Comparison of ENCODE assay signal across 8 mouse cellular contexts in the genomic region with DNA sequence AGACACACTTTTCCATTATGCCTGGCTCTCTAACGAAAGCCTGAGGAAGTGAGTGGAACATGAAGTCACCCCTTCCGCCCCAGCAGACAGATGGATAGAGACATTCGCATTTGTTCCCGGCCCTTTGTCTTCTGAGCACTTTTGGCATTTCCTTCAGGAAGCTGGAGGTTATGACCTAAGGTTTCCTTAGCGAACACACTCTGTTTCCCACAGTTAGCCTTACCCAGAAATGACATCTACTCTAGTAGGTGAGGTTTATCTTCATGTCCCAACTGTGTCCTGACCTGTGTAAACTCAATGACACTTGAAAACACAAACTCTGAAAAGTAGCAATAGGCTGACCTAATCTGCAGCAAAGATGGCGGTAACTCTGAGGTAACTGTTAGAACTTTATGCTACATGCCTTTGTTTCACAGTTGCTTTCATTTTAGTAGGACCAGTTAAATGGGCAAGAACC. TPM values are rescaled to one million over a fixed set of nuclear protein-coding genes. Genes with fewer than 3 reads are reported as not detected.
DNase-seq lines count a peak whose midpoint lies in the region; ATAC-seq lines count a peak whose summit lies in the region.

No protein-coding gene starts in this region.

- no peaks in the 10 kb centered on the region for H3K36me3 ChIP-seq in intestine, embryonic 16.5 days (ENCODE audit: control insufficient read depth, insufficient read depth, low read length)
- H3K36me3 ChIP-seq in intestine, embryonic 15.5 days: no peaks in the 10 kb centered on the region
- H3K36me3 ChIP-seq in kidney, embryonic 14.5 days (ENCODE audit: control insufficient read depth, insufficient read depth, low read length): no peaks in the 10 kb centered on the region
- no peaks in the 10 kb centered on the region for H3K36me3 ChIP-seq in forebrain, embryonic 16.5 days (ENCODE audit: control insufficient read depth, insufficient read depth)

- H3K27ac ChIP-seq in intestine, embryonic 16.5 days (ENCODE audit: low read length): no peak overlapping the region
- no peak overlapping the region for H3K27ac ChIP-seq in intestine, embryonic 15.5 days
- H3K27ac ChIP-seq in kidney, embryonic 14.5 days (ENCODE audit: low read depth, low read length): no peak overlapping the region; the same call in 1 of the 2 replicates
- no peak overlapping the region for H3K27ac ChIP-seq in forebrain, embryonic 16.5 days (ENCODE audit: low read length)

- peak; percentile 50 for ATAC-seq in intestine, embryonic 16.5 days
- ATAC-seq in intestine, embryonic 15.5 days: no peak
- ATAC-seq in kidney, embryonic 14.5 days (ENCODE audit: low FRiP score, low TSS enrichment): 0 out of 2 replicates have a peak, but pooled peaks have one; percentile 18
- no peak for ATAC-seq in forebrain, embryonic 16.5 days

- H3K27me3 ChIP-seq in intestine, embryonic 16.5 days (replicated peaks; ENCODE audit: control insufficient read depth, insufficient read depth, low read length): no peaks in the 10 kb centered on the region
- H3K27me3 ChIP-seq in intestine, embryonic 15.5 days (replicated peaks): no peaks in the 10 kb centered on the region
- H3K27me3 ChIP-seq in kidney, embryonic 14.5 days (ENCODE audit: control insufficient read depth, insufficient read depth, low read length): peaks cover 7% of the 10 kb centered on the region; the same call in 1 of the 2 replicates
- no peaks in the 10 kb centered on the region for H3K27me3 ChIP-seq in forebrain, embryonic 16.5 days (replicated peaks; ENCODE audit: control insufficient read depth, insufficient read depth, low read length)

- DNase-seq in heart, adult 9 months (ENCODE audit: low spot score in 2 of 2): peak; percentile 82 to 88
- DNase-seq in lung, postnatal 10 days: peak; percentile 73
- no peak for DNase-seq in layer of hippocampus, adult 8-10 months (ENCODE audit: low spot score in 2 of 2)
- no peak for DNase-seq in thymus, adult 18-20 months

- no peak overlapping the region for H3K4me2 ChIP-seq in intestine, embryonic 16.5 days (ENCODE audit: low read depth, low read length)
- H3K4me2 ChIP-seq in intestine, embryonic 15.5 days (replicated peaks): no peak overlapping the region
- no peak overlapping the region for H3K4me2 ChIP-seq in kidney, embryonic 14.5 days (replicated peaks; ENCODE audit: low read depth, low read length)
- H3K4me2 ChIP-seq in forebrain, embryonic 16.5 days (ENCODE audit: low read length): no peak overlapping the region

- 0 out of 2 replicates have a peak, but pooled peaks cover 9% of the 10 kb centered on the region for H3K4me1 ChIP-seq in intestine, embryonic 16.5 days (ENCODE audit: control insufficient read depth, insufficient read depth, low read length)
- H3K4me1 ChIP-seq in intestine, embryonic 15.5 days (replicated peaks): no peaks in the 10 kb centered on the region; the same call in 1 of the 2 replicates
- H3K4me1 ChIP-seq in kidney, embryonic 14.5 days (ENCODE audit: control insufficient read depth, insufficient read depth, low read length): peaks cover 8% of the 10 kb centered on the region; the same call in 1 of the 2 replicates
- peaks cover 9% of the 10 kb centered on the region for H3K4me1 ChIP-seq in forebrain, embryonic 16.5 days (replicated peaks; ENCODE audit: control insufficient read depth, insufficient read depth, low read length)

- H3K9ac ChIP-seq in intestine, embryonic 16.5 days (ENCODE audit: low read depth, low read length): no peak overlapping the region
- H3K9ac ChIP-seq in intestine, embryonic 15.5 days: no peak overlapping the region
- H3K9ac ChIP-seq in kidney, embryonic 14.5 days (ENCODE audit: low read depth, low read length): no peak overlapping the region
- no peak overlapping the region for H3K9ac ChIP-seq in forebrain, embryonic 16.5 days (replicated peaks; ENCODE audit: low read depth, low read length)

- H3K9me3 ChIP-seq in intestine, embryonic 16.5 days (ENCODE audit: control insufficient read depth, low read length): no peaks in the 10 kb centered on the region
- H3K9me3 ChIP-seq in intestine, embryonic 15.5 days: no peaks in the 10 kb centered on the region
- no peaks in the 10 kb centered on the region for H3K9me3 ChIP-seq in kidney, embryonic 14.5 days (ENCODE audit: control insufficient read depth, low read length)
- H3K9me3 ChIP-seq in forebrain, embryonic 16.5 days (ENCODE audit: control insufficient read depth, low read length): no peaks in the 10 kb centered on the region

- 78% methylated on average over 6 of the region's 6 CpGs for WGBS in intestine, embryonic 16.5 days
- WGBS in intestine, embryonic 15.5 days: 82% methylated on average over 6 of the region's 6 CpGs
- WGBS in kidney, embryonic 14.5 days: 72% methylated on average over 6 of the region's 6 CpGs
- 84% methylated on average over 6 of the region's 6 CpGs for WGBS in forebrain, embryonic 16.5 days

- no peak overlapping the region for H3K4me3 ChIP-seq in intestine, embryonic 16.5 days (ENCODE audit: low read length)
- H3K4me3 ChIP-seq in intestine, embryonic 15.5 days (replicated peaks): no peak overlapping the region
- H3K4me3 ChIP-seq in kidney, embryonic 14.5 days (ENCODE audit: low read length): no peak overlapping the region
- H3K4me3 ChIP-seq in forebrain, embryonic 16.5 days (replicated peaks; ENCODE audit: low read length): no peak overlapping the region

RNA-seq across cellular contexts. Expression of a gene that starts 5.7 kb away (rescaled TPM):
- polyA plus RNA-seq in intestine, embryonic 16.5 days (2015; fragmentation: Nextera tagmentation; extraction: Ambion mirVana): 13.8 and 14.3 TPM in 2 replicates
- polyA plus RNA-seq in intestine, embryonic 15.5 days (2015; fragmentation: Nextera tagmentation; extraction: Ambion mirVana): 14.6 and 16.5 TPM in 2 replicates
- polyA plus RNA-seq in kidney, embryonic 14.5 days (2014; fragmentation: Nextera tagmentation; extraction: Ambion mirVana): 10.4 and 11.1 TPM in 2 replicates
- total RNA-seq in layer of hippocampus, adult 8-10 months (2022): 100 to 1,000 TPM in 2 of 4 experiments, 10 to 100 TPM in 2; 86.8 to 114 (median 95.9) TPM
- polyA plus RNA-seq in forebrain, embryonic 16.5 days (2015; fragmentation: Nextera tagmentation; extraction: Ambion mirVana): 26.4 and 35.0 TPM in 2 replicates

Comparison
In these comparisons a context has a peak if more than half of its experiments do, and no peak if none do; other contexts are left out.
1. ATAC-seq: peak in intestine, embryonic 16.5 days (single experiment) and kidney, embryonic 14.5 days (single experiment); none in intestine, embryonic 15.5 days (single experiment) and forebrain, embryonic 16.5 days (single experiment).
2. DNase-seq: peak in heart, adult 9 months (2 of 2) and lung, postnatal 10 days (single experiment); none in layer of hippocampus, adult 8-10 months (0 of 2) and thymus, adult 18-20 months (0 of 2).